15 mouse cellular contexts compared by ENCODE assay signal in genomic region chr15:80939401-80939800, GRCm38 (mm10).
"Had no signal": no experiment of that assay in that cellular context is flagged by ENCODE, and none has a peak within 500 bp of the region (broad histone marks: within the 10 kb centered on the region; RNA-seq: fewer than 3 reads in every experiment).

No protein-coding gene starts in this region.

- H3K4me3 ChIP-seq: neural tube, embryonic 12.5 days; neural tube, embryonic 13.5 days; neural tube, embryonic 15.5 days; stomach, embryonic 15.5 days had no signal

- H3K4me1 ChIP-seq: neural tube, embryonic 12.5 days; neural tube, embryonic 13.5 days; neural tube, embryonic 15.5 days; stomach, embryonic 15.5 days had no signal

- DNase-seq: retina, postnatal 1 day; right cerebral cortex, adult 18-20 months; right cerebral cortex, postnatal 14 days; right cerebral cortex, postnatal 25 days; right cerebral cortex, postnatal 4 days; spleen, adult 18-20 months; thymus, adult 18-20 months; thymus, postnatal 14 days; thymus, postnatal 25 days; thymus, postnatal 4 days had no signal

- H3K36me3 ChIP-seq: stomach, embryonic 15.5 days had no signal

- H3K9ac ChIP-seq: neural tube, embryonic 12.5 days; neural tube, embryonic 13.5 days; neural tube, embryonic 15.5 days; stomach, embryonic 15.5 days had no signal

- H3K27ac ChIP-seq: neural tube, embryonic 12.5 days; neural tube, embryonic 13.5 days; neural tube, embryonic 15.5 days; stomach, embryonic 15.5 days; stomach, postnatal 0 days had no signal

- H3K9me3 ChIP-seq: neural tube, embryonic 12.5 days; neural tube, embryonic 13.5 days; neural tube, embryonic 15.5 days; stomach, embryonic 15.5 days had no signal

- H3K4me2 ChIP-seq: neural tube, embryonic 12.5 days; neural tube, embryonic 13.5 days; neural tube, embryonic 15.5 days; stomach, embryonic 15.5 days had no signal

- H3K27me3 ChIP-seq: neural tube, embryonic 12.5 days; neural tube, embryonic 13.5 days; neural tube, embryonic 15.5 days; stomach, embryonic 15.5 days had no signal
